ENCODE assay signal across 24 mouse cellular contexts in the genomic region with DNA sequence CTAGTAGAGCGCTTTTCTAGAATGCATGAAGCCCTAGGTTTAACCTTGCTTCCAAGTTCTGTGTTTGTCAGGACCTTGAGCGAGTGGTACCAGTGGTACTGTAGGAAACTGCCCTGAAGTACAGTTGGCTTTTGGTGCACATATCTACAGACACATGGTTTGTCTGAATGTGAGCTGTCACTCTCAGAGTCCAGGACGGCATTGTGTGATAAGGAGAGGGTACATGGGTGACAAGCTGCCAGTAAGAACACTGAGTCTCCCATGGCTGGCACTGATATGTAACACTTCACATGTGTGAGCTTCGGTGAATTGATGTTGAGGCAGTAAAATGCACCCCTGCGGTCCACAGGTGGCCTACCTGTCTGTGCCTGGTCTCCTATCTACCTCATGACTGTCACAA. TPM values are rescaled to one million over a fixed set of nuclear protein-coding genes. Genes with fewer than 3 reads are reported as not detected.
DNase-seq lines count a peak whose midpoint lies in the region; ATAC-seq and TF ChIP-seq lines count a peak whose summit lies in the region.
"Had no signal": no experiment of that assay in that cellular context is flagged by ENCODE, and none has a peak within 500 bp of the region (broad histone marks: within the 10 kb centered on the region; RNA-seq: fewer than 3 reads in every experiment).

No protein-coding gene starts in this region.

- no peak for TF ChIP-seq CTCF in intestine, postnatal 0 days (IDR thresholded peaks at IDR 0.05; ENCODE audit: low read depth)

- H3K4me1 ChIP-seq in intestine, embryonic 15.5 days (replicated peaks), result no peaks in the 10 kb centered on the region
- no peaks in the 10 kb centered on the region for H3K4me1 ChIP-seq in intestine, postnatal 0 days (replicated peaks; ENCODE audit: control insufficient read depth, insufficient read depth, low read length)
- H3K4me1 ChIP-seq in forebrain, embryonic 16.5 days (replicated peaks; ENCODE audit: control insufficient read depth, insufficient read depth, low read length), result peaks cover 4% of the 10 kb centered on the region; the same call in 1 of the 2 replicates
- H3K4me1 ChIP-seq in liver, embryonic 13.5 days (replicated peaks), result peaks cover 8% of the 10 kb centered on the region
- H3K4me1 ChIP-seq in midbrain, embryonic 14.5 days (ENCODE audit: control insufficient read depth, insufficient read depth, low read length), result peaks cover 2% of the 10 kb centered on the region; the same call in 1 of the 2 replicates
- H3K4me1 ChIP-seq in heart, embryonic 11.5 days (ENCODE audit: control insufficient read depth, insufficient read depth, low read length), result peaks cover under 1% of the 10 kb centered on the region; the same call in 1 of the 2 replicates
- H3K4me1 ChIP-seq: embryonic facial prominence, embryonic 15.5 days; heart, embryonic 15.5 days; limb, embryonic 15.5 days had no signal

- no peaks in the 10 kb centered on the region for H3K27me3 ChIP-seq in intestine, embryonic 15.5 days (replicated peaks)
- H3K27me3 ChIP-seq in intestine, postnatal 0 days (replicated peaks; ENCODE audit: control insufficient read depth, insufficient read depth, low read length), result no peaks in the 10 kb centered on the region
- no peaks in the 10 kb centered on the region for H3K27me3 ChIP-seq in forebrain, embryonic 16.5 days (replicated peaks; ENCODE audit: control insufficient read depth, insufficient read depth, low read length)
- no peaks in the 10 kb centered on the region for H3K27me3 ChIP-seq in liver, embryonic 13.5 days
- H3K27me3 ChIP-seq in midbrain, embryonic 14.5 days (ENCODE audit: control insufficient read depth, insufficient read depth, low read length), result no peaks in the 10 kb centered on the region
- no peaks in the 10 kb centered on the region for H3K27me3 ChIP-seq in heart, embryonic 11.5 days (ENCODE audit: control insufficient read depth, insufficient read depth, low read length)
- H3K27me3 ChIP-seq: embryonic facial prominence, embryonic 15.5 days; heart, embryonic 15.5 days; limb, embryonic 15.5 days; megakaryocyte, embryonic 14.5 days; Patski had no signal

- H3K27ac ChIP-seq in intestine, embryonic 15.5 days, result no peak overlapping the region
- H3K27ac ChIP-seq in intestine, postnatal 0 days (ENCODE audit: low read depth, low read length), result no peak overlapping the region
- H3K27ac ChIP-seq in forebrain, embryonic 16.5 days (ENCODE audit: low read length), result no peak overlapping the region
- no peak overlapping the region for H3K27ac ChIP-seq in liver, embryonic 13.5 days
- H3K27ac ChIP-seq in midbrain, embryonic 14.5 days (replicated peaks; ENCODE audit: low read depth, low read length), result peak overlapping the region; percentile 63; the same call in 1 of the 2 replicates
- H3K27ac ChIP-seq in heart, embryonic 11.5 days (ENCODE audit: low read depth, low read length), result no peak overlapping the region
- H3K27ac ChIP-seq: embryonic facial prominence, embryonic 15.5 days; gastrocnemius, adult 2 months; heart, embryonic 15.5 days; limb, embryonic 15.5 days had no signal

- H3K9ac ChIP-seq in intestine, embryonic 15.5 days, result no peak overlapping the region
- H3K9ac ChIP-seq in intestine, postnatal 0 days (ENCODE audit: low read depth, low read length), result no peak overlapping the region
- H3K9ac ChIP-seq in forebrain, embryonic 16.5 days (replicated peaks; ENCODE audit: low read depth, low read length), result no peak overlapping the region
- no peak overlapping the region for H3K9ac ChIP-seq in liver, embryonic 13.5 days
- H3K9ac ChIP-seq in midbrain, embryonic 14.5 days (replicated peaks; ENCODE audit: low read length), result no peak overlapping the region
- H3K9ac ChIP-seq in heart, embryonic 11.5 days (ENCODE audit: low read depth, low read length), result no peak overlapping the region
- H3K9ac ChIP-seq: embryonic facial prominence, embryonic 15.5 days; heart, embryonic 15.5 days; limb, embryonic 15.5 days had no signal

- H3K4me3 ChIP-seq in intestine, embryonic 15.5 days (replicated peaks), result no peak overlapping the region
- H3K4me3 ChIP-seq in intestine, postnatal 0 days (ENCODE audit: low read depth, low read length), result no peak overlapping the region
- no peak overlapping the region for H3K4me3 ChIP-seq in forebrain, embryonic 16.5 days (replicated peaks; ENCODE audit: low read length)
- no peak overlapping the region for H3K4me3 ChIP-seq in liver, embryonic 13.5 days (replicated peaks)
- no peak overlapping the region for H3K4me3 ChIP-seq in midbrain, embryonic 14.5 days (replicated peaks; ENCODE audit: low read depth, low read length)
- H3K4me3 ChIP-seq in heart, embryonic 11.5 days (ENCODE audit: low read depth, low read length), result no peak overlapping the region
- H3K4me3 ChIP-seq: embryonic facial prominence, embryonic 15.5 days; gastrocnemius, adult 2 months; heart, embryonic 15.5 days; limb, embryonic 15.5 days; megakaryocyte, embryonic 14.5 days had no signal

- H3K9me3 ChIP-seq in intestine, embryonic 15.5 days, result no peaks in the 10 kb centered on the region
- H3K9me3 ChIP-seq in intestine, postnatal 0 days (ENCODE audit: control insufficient read depth), result no peaks in the 10 kb centered on the region
- no peaks in the 10 kb centered on the region for H3K9me3 ChIP-seq in forebrain, embryonic 16.5 days (ENCODE audit: control insufficient read depth, low read length)
- no peaks in the 10 kb centered on the region for H3K9me3 ChIP-seq in liver, embryonic 13.5 days (replicated peaks)
- H3K9me3 ChIP-seq in midbrain, embryonic 14.5 days (ENCODE audit: control insufficient read depth, low read length), result no peaks in the 10 kb centered on the region
- H3K9me3 ChIP-seq in heart, embryonic 11.5 days (replicated peaks; ENCODE audit: control insufficient read depth, low read length), result no peaks in the 10 kb centered on the region
- H3K9me3 ChIP-seq: embryonic facial prominence, embryonic 15.5 days; heart, embryonic 15.5 days; limb, embryonic 15.5 days; megakaryocyte, embryonic 14.5 days had no signal

- DNase-seq in liver, embryonic 13.5 days, result no peak
- no peak for DNase-seq in midbrain, embryonic 14.5 days
- DNase-seq in kidney, adult 18-20 months, result no peak
- DNase-seq in adrenal gland, postnatal 10 days, result no peak
- DNase-seq: adrenal gland, postnatal 36 days; cerebellum, adult 9-10 months; embryo, embryonic 11 days; gastrocnemius, adult 2 months; heart, adult 18-20 months; kidney, adult 9 months; kidney, postnatal 4 days; lung, postnatal 10 days; retina, postnatal 1 day had no signal

- WGBS in intestine, embryonic 15.5 days, result 90% methylated on average over 5 of the region's 5 CpGs
- 87% methylated on average over 5 of the region's 5 CpGs for WGBS in intestine, postnatal 0 days
- 93% methylated on average over 5 of the region's 5 CpGs for WGBS in forebrain, embryonic 16.5 days
- WGBS in liver, embryonic 13.5 days (ENCODE audit: insufficient replicate concordance), result 45% methylated on average over 5 of the region's 5 CpGs
- WGBS in midbrain, embryonic 14.5 days, result 94% methylated on average over 5 of the region's 5 CpGs
- 77% methylated on average over 5 of the region's 5 CpGs for WGBS in heart, embryonic 11.5 days (ENCODE audit: insufficient replicate concordance)

- peaks cover 8% of the 10 kb centered on the region; the same call in 1 of the 2 replicates for H3K36me3 ChIP-seq in intestine, embryonic 15.5 days
- peaks cover 15% of the 10 kb centered on the region for H3K36me3 ChIP-seq in intestine, postnatal 0 days (ENCODE audit: control insufficient read depth, insufficient read depth)
- peaks cover 27% of the 10 kb centered on the region for H3K36me3 ChIP-seq in forebrain, embryonic 16.5 days (ENCODE audit: control insufficient read depth, insufficient read depth)
- peaks cover 20% of the 10 kb centered on the region for H3K36me3 ChIP-seq in liver, embryonic 13.5 days
- H3K36me3 ChIP-seq in midbrain, embryonic 14.5 days (ENCODE audit: control insufficient read depth, insufficient read depth, low read length), result peaks cover 64% of the 10 kb centered on the region
- peaks cover 12% of the 10 kb centered on the region for H3K36me3 ChIP-seq in heart, embryonic 11.5 days (ENCODE audit: control insufficient read depth, insufficient read depth, low read length)

- ATAC-seq in intestine, embryonic 15.5 days, result peak; percentile 23
- ATAC-seq in intestine, postnatal 0 days, result no peak
- 0 out of 2 replicates have a peak, but pooled peaks have one; percentile 14 for ATAC-seq in forebrain, embryonic 16.5 days
- ATAC-seq in liver, embryonic 13.5 days (ENCODE audit: low read depth), result peak; percentile 86
- ATAC-seq in midbrain, embryonic 14.5 days (ENCODE audit: low FRiP score, low TSS enrichment), result no peak
- ATAC-seq in heart, embryonic 11.5 days (replicated peaks; ENCODE audit: insufficient number of reproducible peaks, low FRiP score, low TSS enrichment), result no peak
- ATAC-seq: activated CD4-positive, CD25-positive, alpha-beta regulatory T cell, adult 4 months; Patski had no signal

- H3K4me2 ChIP-seq in intestine, embryonic 15.5 days (replicated peaks), result no peak overlapping the region
- H3K4me2 ChIP-seq in intestine, postnatal 0 days (replicated peaks; ENCODE audit: low read depth), result no peak overlapping the region
- no peak overlapping the region for H3K4me2 ChIP-seq in forebrain, embryonic 16.5 days (ENCODE audit: low read length)
- no peak overlapping the region for H3K4me2 ChIP-seq in liver, embryonic 13.5 days
- H3K4me2 ChIP-seq in midbrain, embryonic 14.5 days (ENCODE audit: low read length), result no peak overlapping the region
- H3K4me2 ChIP-seq in heart, embryonic 11.5 days, result no peak overlapping the region
- H3K4me2 ChIP-seq: embryonic facial prominence, embryonic 15.5 days; heart, embryonic 15.5 days; limb, embryonic 15.5 days had no signal

RNA-seq across cellular contexts. Expression of a gene that starts 55.8 kb away (rescaled TPM):
- polyA plus RNA-seq in intestine, embryonic 15.5 days (2015; fragmentation: Nextera tagmentation; extraction: Ambion mirVana), result 0.53 and 0.59 TPM in 2 replicates
- 0.07 and 0.14 TPM in 2 replicates for polyA plus RNA-seq in intestine, postnatal 0 days (2015; fragmentation: Nextera tagmentation; extraction: Ambion mirVana)
- polyA plus RNA-seq in forebrain, embryonic 16.5 days (2015; fragmentation: Nextera tagmentation; extraction: Ambion mirVana), result 0.63 and 0.83 TPM in 2 replicates
- 0.22 and 0.44 TPM in 2 replicates for polyA plus RNA-seq in liver, embryonic 13.5 days (2015; fragmentation: Nextera tagmentation; extraction: Ambion mirVana)
- 0.53 TPM in 1 of 2 replicates, not detected in the other for polyA plus RNA-seq in midbrain, embryonic 14.5 days (2014; fragmentation: Nextera tagmentation; extraction: Ambion mirVana)
- polyA plus RNA-seq in heart, embryonic 11.5 days (2014; fragmentation: Nextera tagmentation; extraction: Ambion mirVana), result 1.2 and 1.7 TPM in 2 replicates
- under 1 TPM; 0.24 to 0.69 TPM for total RNA-seq in adrenal gland, postnatal 10 days (2021)
- total RNA-seq: layer of hippocampus, postnatal 14 days had no signal
- polyA plus RNA-seq: Patski had no signal

Comparison
In these comparisons a context has a peak if more than half of its experiments do, and no peak if none do; other contexts are left out.
1. ATAC-seq: peak in intestine, embryonic 15.5 days (single experiment), forebrain, embryonic 16.5 days (single experiment) and liver, embryonic 13.5 days (single experiment); none in intestine, postnatal 0 days (single experiment), midbrain, embryonic 14.5 days (single experiment) and heart, embryonic 11.5 days (single experiment).